Mouse (Mus musculus): Measurements from ENCODE around the gene Cuedc1.

The Cuedc1 gene

GRCm38 (mm10) chr11:88187417-88188133, 89.7 kb downstream of the Cuedc1 start:
- POLR2A ChIA-PET = interaction anchor here in 3 of 4 experiments (0.6 to 1.6 kb wide), 25 partner anchors 8 to 343 kb away, joined by 3 to 6 read pairs (median 3); partner anchors contain the start of genes Srsf1 (in 2 of the 3) and Dynll2 (in 1 of the 3)
- CTCF ChIA-PET = interaction anchor here (0.6 to 2.3 kb wide), 20 partner anchors 9 to 952 kb away, joined by 3 to 12 read pairs (median 4); no protein-coding TSS in a partner anchor

GRCm38 (mm10) chr11:88188216-88188615, 90.4 kb downstream of the Cuedc1 start:
- ChIA-PET CTCF (interaction anchor here (0.6 to 2.3 kb wide), 16 partner anchors 9 to 952 kb away, joined by 3 to 12 read pairs (median 4); no protein-coding TSS in a partner anchor), POLR2A (interaction anchor here in 3 of 4 experiments (0.6 to 1.6 kb wide), 18 partner anchors 8 to 260 kb away, joined by 3 to 6 read pairs (median 4); partner anchors contain the start of genes Dynll2 (in 1 of the 3) and Srsf1 (in 1 of the 3))

DNA sequence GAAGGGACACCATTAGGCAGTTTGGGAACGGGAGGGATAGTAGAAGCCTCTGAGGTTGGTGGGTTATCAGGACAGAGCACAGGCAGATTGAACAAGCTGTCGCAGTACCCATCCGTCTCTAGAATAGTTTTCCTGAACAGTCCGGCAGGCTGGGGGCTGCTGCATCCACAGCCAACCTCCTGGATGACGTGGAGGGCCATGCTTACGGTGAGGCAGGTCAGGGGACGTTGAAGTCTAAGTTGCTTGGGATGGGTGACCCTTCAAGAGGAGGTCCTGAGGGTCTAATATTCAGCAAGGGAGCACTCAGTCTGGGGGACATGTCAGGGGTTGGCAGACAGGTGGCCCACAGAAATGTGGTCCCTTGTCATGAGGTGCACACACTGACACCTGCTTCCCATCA, 90.8 kb downstream of the Cuedc1 start:
- POLR2A ChIA-PET = interaction anchor here in 3 of 4 experiments (0.8 to 1.5 kb wide), 8 partner anchors 9 to 202 kb away, joined by 3 to 5 read pairs (median 4); partner anchors contain the start of genes Dynll2 (in 1 of the 3) and Srsf1 (in 1 of the 3)
- CTCF ChIA-PET = interaction anchor here (0.8 to 2.3 kb wide), 7 partner anchors 8 to 170 kb away, joined by 3 to 12 read pairs (median 3); no protein-coding TSS in a partner anchor

GRCm38 (mm10) chr11:88192595-88192994, 94.7 kb downstream of the Cuedc1 start:
- ChIA-PET POLR2A (interaction anchor here (0.5 to 5.4 kb wide), 25 partner anchors 9 to 225 kb away, joined by 3 to 58 read pairs (median 4); partner anchors contain the start of genes Srsf1 (in 3 of the 4) and Mrps23 (in 1 of the 4)), CTCF (interaction anchor here (0.5 to 8.4 kb wide), 22 partner anchors 11 to 755 kb away, joined by 3 to 96 read pairs (median 4); partner anchors contain the start of gene Mrps23 (in 1 of the 4))

- CTCF ChIA-PET = interaction anchor here (0.5 to 8.4 kb wide), 30 partner anchors 10 to 697 kb away, joined by 3 to 96 read pairs (median 3); partner anchors contain the start of gene Mrps23 (in 1 of the 4)
Observed at GRCm38 (mm10) chr11:88193098-88193823, 95.4 kb downstream of the Cuedc1 start.

DNA sequence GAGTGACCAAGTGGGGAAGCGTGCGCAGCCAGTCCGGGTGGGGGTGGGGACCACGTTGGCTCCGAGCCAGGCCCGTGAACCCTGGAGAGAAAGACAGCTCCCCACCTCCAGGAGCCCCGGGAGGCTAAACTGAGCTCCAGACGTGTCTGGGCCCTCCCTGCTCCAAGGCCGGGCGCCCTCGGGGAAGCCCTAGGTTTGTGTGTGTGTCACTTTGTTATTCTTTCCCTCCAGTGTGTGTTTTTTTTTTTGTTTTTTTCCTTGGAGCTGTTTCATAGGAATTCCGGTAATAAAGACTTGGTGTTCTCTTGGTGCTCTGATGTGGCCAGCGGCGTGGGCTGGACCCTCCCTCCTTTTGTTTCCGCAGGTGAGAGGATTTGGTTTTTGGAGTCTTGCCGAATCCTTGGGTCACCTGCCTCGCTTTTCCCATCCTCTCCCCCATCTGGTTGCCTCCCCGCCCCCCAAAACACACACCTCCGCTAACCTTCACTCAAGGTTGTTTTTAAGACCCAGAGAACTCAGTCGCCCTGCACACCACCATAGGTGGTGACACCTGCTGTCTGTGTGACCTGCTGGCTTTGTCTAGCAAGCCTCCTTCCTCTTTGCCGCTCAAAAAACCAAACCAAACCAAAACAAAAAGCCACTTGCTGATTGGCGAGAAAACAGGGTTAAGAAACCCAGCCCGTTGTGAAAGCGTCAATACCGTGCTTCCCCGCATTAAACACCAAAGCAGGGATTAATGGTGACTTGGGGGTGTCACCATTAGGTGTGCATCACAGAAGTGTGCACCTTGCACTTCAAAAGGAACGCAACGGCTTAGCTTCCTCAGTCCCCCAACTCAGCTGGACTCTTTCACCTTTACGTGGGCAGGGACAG, 96.2 kb downstream of the Cuedc1 start:
- POLR2A ChIA-PET = interaction anchor here in 3 of 4 experiments (0.5 to 5.4 kb wide), 40 partner anchors 8 to 688 kb away, joined by 3 to 58 read pairs (median 4); partner anchors contain the start of genes Srsf1 (in 3 of the 3), Dynll2 (in 1 of the 3) and Mrps23 (in 1 of the 3)
- CTCF ChIA-PET = interaction anchor here (0.5 to 8.4 kb wide), 31 partner anchors 9 to 265 kb away, joined by 3 to 96 read pairs (median 3); partner anchors contain the start of gene Mrps23 (in 1 of the 4)

More at GRCm38 (mm10) chr11:88193098-88193823, 95.4 kb downstream of the Cuedc1 start:
- POLR2A ChIA-PET = interaction anchor here in 3 of 4 experiments (0.5 to 5.4 kb wide), 39 partner anchors 9 to 234 kb away, joined by 3 to 58 read pairs (median 4); partner anchors contain the start of genes Srsf1 (in 3 of the 3), Dynll2 (in 1 of the 3) and Mrps23 (in 1 of the 3)

- ChIA-PET POLR2A (interaction anchor here in 3 of 4 experiments (0.6 to 5.4 kb wide), 21 partner anchors 8 to 1587 kb away, joined by 3 to 58 read pairs (median 3); partner anchors contain the start of gene Srsf1 (in 3 of the 3)), CTCF (interaction anchor here (0.6 to 8.4 kb wide), 19 partner anchors 19 to 398 kb away, joined by 3 to 96 read pairs (median 3); no protein-coding TSS in a partner anchor)
Observed at GRCm38 (mm10) chr11:88195699-88196098, 97.8 kb downstream of the Cuedc1 start.

DNA sequence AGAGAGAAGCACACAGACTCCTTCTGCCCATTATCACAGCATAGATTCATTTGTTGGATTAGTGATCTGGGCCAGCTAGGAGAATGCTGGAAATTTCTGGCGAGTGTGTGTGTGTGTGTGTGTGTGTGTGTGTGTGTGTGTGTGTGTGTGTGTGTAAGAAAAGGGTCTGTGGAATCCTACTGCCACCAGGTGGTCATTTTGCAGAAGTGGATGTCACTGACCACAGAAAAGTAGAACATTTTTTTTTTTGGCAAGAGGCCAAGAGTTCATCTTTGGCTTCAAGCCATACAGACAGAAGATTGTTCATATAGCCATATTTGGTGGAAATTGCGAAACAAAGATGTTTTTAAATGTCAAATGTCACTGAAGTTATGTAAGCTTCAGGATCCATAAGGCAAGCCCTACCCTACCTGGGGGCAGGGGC, 99.3 kb downstream of the Cuedc1 start:
- POLR2A ChIA-PET = interaction anchor here (0.5 to 8.2 kb wide), 10 partner anchors 14 to 372 kb away, joined by 3 to 52 read pairs (median 6); no protein-coding TSS in a partner anchor

GRCm38 (mm10) chr11:88198223-88198622, 100.4 kb downstream of the Cuedc1 start:
- CTCF ChIA-PET = interaction anchor here in 2 of 4 experiments (1.6 to 8.4 kb wide), 2 partner anchors 37 to 137 kb away, joined by 5 to 96 read pairs; no protein-coding TSS in a partner anchor
- POLR2A ChIA-PET = interaction anchor here (0.6 to 8.2 kb wide), 7 partner anchors 135 to 758 kb away, joined by 3 to 52 read pairs (median 5); partner anchors contain the start of gene Srsf1 (in 1 of the 4)

More for the DNA sequence above, 99.3 kb downstream of the Cuedc1 start:
- CTCF ChIA-PET = interaction anchor here (0.5 to 8.4 kb wide), 30 partner anchors 9 to 800 kb away, joined by 3 to 96 read pairs (median 4); no protein-coding TSS in a partner anchor

DNA sequence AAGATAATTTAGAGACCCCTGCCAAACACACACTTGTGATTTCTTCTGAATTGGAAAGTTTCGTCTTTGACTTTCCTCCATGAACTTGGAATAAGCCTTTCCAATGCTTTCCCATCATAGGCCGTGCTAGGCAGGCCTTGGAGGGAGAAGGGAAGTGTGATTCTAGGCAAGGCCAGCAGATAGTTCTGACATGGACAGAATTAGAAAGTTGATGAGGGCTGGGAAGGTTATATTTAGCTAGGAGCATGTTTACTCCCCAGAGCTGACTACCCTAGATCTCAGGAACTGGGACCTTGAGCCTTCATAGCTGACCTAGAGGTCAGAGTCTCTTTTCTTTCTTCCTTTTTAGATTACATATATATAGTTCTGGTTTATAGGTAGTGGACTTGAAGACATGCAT, 103.3 kb downstream of the Cuedc1 start:
- POLR2A ChIA-PET = interaction anchor here in 3 of 4 experiments (0.9 to 8.2 kb wide), 6 partner anchors 40 to 234 kb away, joined by 3 to 52 read pairs (median 7); partner anchors contain the start of gene Srsf1 (in 2 of the 3)
- CTCF ChIA-PET = interaction anchor here in 3 of 4 experiments (0.7 to 1.8 kb wide), 3 partner anchors 142 to 821 kb away, joined by 4 to 6 read pairs (median 4); no protein-coding TSS in a partner anchor

DNA sequence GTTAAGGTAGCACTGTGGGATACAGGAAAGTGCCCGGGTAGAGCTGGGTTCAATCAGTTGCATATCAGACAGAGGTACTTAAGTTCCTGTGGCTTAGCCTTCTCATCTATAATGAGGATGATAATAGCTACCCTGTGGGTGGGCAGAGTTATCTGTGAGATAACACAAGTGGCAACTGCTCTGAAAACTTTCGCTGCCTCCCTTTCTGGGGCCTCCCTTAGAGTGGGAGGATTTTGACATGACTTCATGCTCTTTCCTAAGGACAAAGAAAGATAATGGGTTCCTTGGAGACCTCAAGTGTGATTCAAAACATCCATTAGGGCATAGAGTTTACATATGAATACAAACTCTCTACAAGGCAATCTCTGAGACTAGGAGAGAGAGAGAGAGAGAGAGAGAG, 104.2 kb downstream of the Cuedc1 start:
- CTCF ChIA-PET = interaction anchor here in 3 of 4 experiments (0.9 to 1.8 kb wide), 6 partner anchors 14 to 234 kb away, joined by 3 to 6 read pairs (median 4); no protein-coding TSS in a partner anchor
- POLR2A ChIA-PET = interaction anchor here (0.6 to 8.2 kb wide), 26 partner anchors 9 to 807 kb away, joined by 3 to 52 read pairs (median 4); partner anchors contain the start of gene Srsf1 (in 2 of the 4)

DNA sequence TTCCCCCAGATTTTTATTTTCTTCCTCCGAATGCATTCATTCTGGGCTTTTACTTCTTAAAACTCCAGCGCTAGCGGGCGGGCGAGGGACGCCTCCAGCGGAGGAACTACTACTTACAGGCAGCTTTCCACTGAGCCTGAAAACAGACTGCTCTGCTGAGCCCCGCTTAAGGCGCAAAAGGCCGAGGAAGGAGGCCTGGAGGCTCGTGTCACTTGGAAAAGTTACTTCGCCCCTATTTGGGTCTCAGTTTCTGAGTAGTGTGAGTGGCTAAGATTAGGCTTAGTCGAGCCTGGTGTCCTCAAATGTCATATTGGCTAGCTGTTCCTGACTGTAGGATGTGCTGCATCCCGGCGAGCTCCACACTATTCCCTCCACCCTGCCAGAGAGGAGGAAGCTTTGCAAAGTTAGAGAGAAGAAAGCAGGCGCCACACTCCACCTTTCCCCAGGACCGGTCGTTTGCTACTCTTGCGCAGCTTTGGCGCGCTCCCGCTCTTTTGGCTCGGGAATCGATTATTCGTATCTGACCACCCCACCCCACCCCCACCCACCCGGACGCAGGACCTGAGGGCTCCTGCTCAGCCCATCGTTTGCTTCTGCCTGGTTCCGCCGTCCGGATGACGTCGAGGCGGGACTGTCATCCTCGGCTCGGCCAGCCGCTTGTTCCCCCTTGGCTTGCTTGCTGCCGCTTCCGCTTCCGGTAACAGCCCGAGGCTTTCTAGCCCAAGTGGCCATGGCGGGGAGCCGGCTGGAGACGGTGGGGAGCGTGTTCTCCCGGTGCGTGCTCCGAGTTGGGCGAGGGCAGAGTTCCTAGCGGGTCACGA, 106.1 kb downstream of the Cuedc1 start, which contains the start of gene Mrps23:
TSS of gene Mrps23 (plus strand) at position 677 of the 821 bp plus-strand sequence.
- POLR2A ChIA-PET = interaction anchor here in 3 of 4 experiments (0.5 to 8.2 kb wide), 36 partner anchors 9 to 567 kb away, joined by 3 to 52 read pairs (median 4); partner anchors contain the start of genes Srsf1 (in 2 of the 3) and Vezf1 (in 1 of the 3)
- CTCF ChIA-PET = interaction anchor here in 3 of 4 experiments (0.5 to 2.7 kb wide), 19 partner anchors 10 to 619 kb away, joined by 3 to 13 read pairs (median 4); no protein-coding TSS in a partner anchor

DNA sequence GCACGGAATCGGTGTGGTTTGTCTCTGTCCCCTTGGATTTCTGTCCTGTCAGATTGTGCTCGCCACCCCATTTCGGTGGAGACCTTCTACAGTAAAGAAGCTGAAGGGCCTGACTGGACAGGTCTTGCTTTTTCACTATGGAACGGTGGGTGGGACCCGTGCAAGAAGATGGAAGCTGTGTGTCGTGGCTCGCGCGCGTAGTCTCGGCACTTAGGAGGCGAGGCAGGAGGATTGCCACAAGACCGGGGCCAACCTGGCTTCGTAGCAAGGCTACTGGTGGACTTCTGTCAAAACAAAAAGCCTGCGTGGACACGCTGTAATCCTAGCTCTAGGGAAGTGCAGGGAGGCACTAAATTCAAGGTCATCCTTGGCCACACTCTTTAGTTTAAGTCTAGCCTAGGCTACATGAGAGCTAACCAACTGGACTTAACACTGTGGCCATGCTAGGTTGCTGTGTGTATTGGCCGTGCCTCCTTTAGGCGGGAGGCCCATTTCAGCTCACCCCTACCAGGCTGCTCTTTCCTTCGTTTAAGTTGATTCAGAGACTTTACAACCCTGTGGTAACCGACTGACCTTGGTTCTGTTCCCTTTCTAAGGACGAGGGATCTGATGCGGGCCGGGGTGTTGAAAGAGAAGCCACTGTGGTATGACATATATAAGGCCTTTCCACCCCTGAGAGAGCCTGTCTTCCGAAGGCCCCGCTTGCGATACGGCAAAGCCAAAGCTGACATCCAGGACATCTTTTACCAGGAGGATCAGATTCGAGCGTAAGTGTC, 106.9 kb downstream of the Cuedc1 start:
- POLR2A ChIA-PET = interaction anchor here in 3 of 4 experiments (0.6 to 8.2 kb wide), 17 partner anchors 10 to 237 kb away, joined by 3 to 52 read pairs (median 6); partner anchors contain the start of gene Srsf1 (in 2 of the 3)
- CTCF ChIA-PET = interaction anchor here in 2 of 4 experiments (0.6 to 2.7 kb wide), 10 partner anchors 10 to 618 kb away, joined by 3 to 13 read pairs (median 4); no protein-coding TSS in a partner anchor

DNA sequence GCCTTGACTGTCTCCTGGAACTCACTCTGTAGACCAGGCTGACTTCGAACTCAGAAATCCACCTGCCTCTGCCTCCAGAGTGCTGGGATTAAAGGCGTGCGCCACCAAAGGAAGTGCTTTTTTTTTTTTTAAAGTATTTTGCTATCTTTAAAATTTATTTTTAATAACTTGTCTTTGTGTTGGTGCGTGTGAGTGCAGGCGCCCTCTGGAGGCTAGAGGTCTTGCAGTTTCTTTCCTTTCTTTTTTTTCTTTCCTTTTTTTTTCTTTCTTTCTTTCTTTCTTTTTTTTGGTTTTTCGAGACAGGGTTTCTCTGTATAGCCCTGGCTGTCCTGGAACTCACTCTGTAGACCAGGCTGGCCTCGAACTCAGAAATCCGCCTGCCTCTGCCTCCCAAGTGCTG, 108.7 kb downstream of the Cuedc1 start:
- ChIA-PET POLR2A (interaction anchor here in 1 of 4 experiments (0.6 to 2.9 kb wide), 3 partner anchors 25 to 29 kb away, joined by 3 to 10 read pairs (median 3); no protein-coding TSS in a partner anchor), CTCF (interaction anchor here in 3 of 4 experiments (0.7 to 1.1 kb wide), 4 partner anchors 19 to 144 kb away, joined by 3 to 4 read pairs (median 4); no protein-coding TSS in a partner anchor)

Measured in embryonic stem cell, embryonic (primary cell).